Comparison of ENCODE assay signal across 30 mouse cellular contexts in the genomic region with DNA sequence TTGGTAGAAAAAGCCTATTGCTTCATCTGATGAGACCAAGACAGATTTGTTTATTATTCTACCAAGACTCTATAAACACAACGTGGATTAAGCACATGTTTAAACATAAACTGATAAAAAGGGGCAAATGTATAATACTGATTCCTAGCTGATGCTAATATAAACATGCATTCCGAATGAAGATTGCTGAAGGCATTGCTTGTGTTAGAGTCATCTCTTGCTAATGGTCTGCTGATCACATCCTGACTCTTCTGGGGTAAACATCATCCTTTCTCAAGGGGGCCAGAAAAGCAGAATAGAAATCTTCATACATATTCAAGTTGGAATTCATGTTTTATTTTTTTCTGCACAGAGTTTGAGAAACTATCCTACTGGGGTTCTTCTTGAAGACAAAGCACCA.
"Had no signal": no experiment of that assay in that cellular context is flagged by ENCODE, and none has a peak within 500 bp of the region (broad histone marks: within the 10 kb centered on the region; RNA-seq: fewer than 3 reads in every experiment).

No protein-coding gene starts in this region.

- DNase-seq: layer of hippocampus, postnatal 36 days; left cerebral cortex, postnatal 4 days; liver; liver, embryonic 13.5 days; liver, postnatal 0 days; lung, adult 2 months; lung, postnatal 10 days; lung, postnatal 14 days; lung, postnatal 36 days; lung, postnatal 4 days; midbrain, embryonic 14.5 days had no signal

- ATAC-seq: liver, embryonic 12.5 days; liver, postnatal 0 days; midbrain, embryonic 13.5 days; midbrain, embryonic 15.5 days; midbrain, embryonic 16.5 days had no signal

- H3K36me3 ChIP-seq: limb, embryonic 10.5 days; limb, embryonic 12.5 days; limb, embryonic 13.5 days; limb, embryonic 15.5 days; liver, embryonic 12.5 days; liver, embryonic 13.5 days; liver, embryonic 15.5 days; midbrain, embryonic 10.5 days; midbrain, embryonic 12.5 days; midbrain, embryonic 13.5 days; midbrain, embryonic 15.5 days; neural tube, embryonic 12.5 days had no signal

- H3K4me2 ChIP-seq: limb, embryonic 12.5 days; limb, embryonic 13.5 days; limb, embryonic 15.5 days; liver, embryonic 11.5 days; liver, embryonic 12.5 days; liver, embryonic 13.5 days; liver, embryonic 15.5 days; midbrain, embryonic 11.5 days; midbrain, embryonic 12.5 days; midbrain, embryonic 13.5 days; midbrain, embryonic 15.5 days; neural tube, embryonic 12.5 days had no signal

- H3K9ac ChIP-seq: limb, embryonic 12.5 days; limb, embryonic 13.5 days; limb, embryonic 15.5 days; liver, embryonic 12.5 days; liver, embryonic 13.5 days; liver, embryonic 14.5 days; liver, embryonic 15.5 days; liver, postnatal 0 days; midbrain, embryonic 12.5 days; midbrain, embryonic 13.5 days; midbrain, embryonic 15.5 days; neural tube, embryonic 12.5 days had no signal

- H3K4me3 ChIP-seq: left cerebral cortex, adult 2 months; limb, embryonic 10.5 days; limb, embryonic 12.5 days; limb, embryonic 13.5 days; limb, embryonic 15.5 days; liver, embryonic 12.5 days; liver, embryonic 13.5 days; liver, embryonic 15.5 days; megakaryocyte, embryonic 14.5 days; midbrain, embryonic 10.5 days; midbrain, embryonic 12.5 days; midbrain, embryonic 13.5 days; midbrain, embryonic 15.5 days; myocyte; neural tube, embryonic 12.5 days had no signal

- H3K27ac ChIP-seq: left cerebral cortex, adult 2 months; limb, embryonic 10.5 days; limb, embryonic 12.5 days; limb, embryonic 13.5 days; limb, embryonic 15.5 days; liver, embryonic 12.5 days; liver, embryonic 13.5 days; liver, embryonic 14.5 days; liver, embryonic 15.5 days; macrophage; midbrain, embryonic 10.5 days; midbrain, embryonic 12.5 days; midbrain, embryonic 13.5 days; midbrain, embryonic 15.5 days; neural tube, embryonic 12.5 days had no signal

- H3K4me1 ChIP-seq: limb, embryonic 10.5 days; limb, embryonic 12.5 days; limb, embryonic 13.5 days; limb, embryonic 15.5 days; liver, embryonic 12.5 days; liver, embryonic 13.5 days; liver, embryonic 15.5 days; megakaryocyte, embryonic 14.5 days; midbrain, embryonic 10.5 days; midbrain, embryonic 12.5 days; midbrain, embryonic 13.5 days; midbrain, embryonic 15.5 days; neural tube, embryonic 12.5 days had no signal

- H3K27me3 ChIP-seq: limb, embryonic 12.5 days; limb, embryonic 13.5 days; limb, embryonic 15.5 days; liver, embryonic 12.5 days; liver, embryonic 13.5 days; liver, embryonic 15.5 days; megakaryocyte, embryonic 14.5 days; midbrain, embryonic 12.5 days; midbrain, embryonic 13.5 days; midbrain, embryonic 15.5 days; neural tube, embryonic 12.5 days had no signal

- H3K9me3 ChIP-seq: limb, embryonic 10.5 days; limb, embryonic 12.5 days; limb, embryonic 15.5 days; liver, embryonic 12.5 days; liver, embryonic 13.5 days; liver, embryonic 15.5 days; midbrain, embryonic 12.5 days; midbrain, embryonic 13.5 days; midbrain, embryonic 15.5 days; neural tube, embryonic 12.5 days had no signal
